Mouse (Mus musculus) brain, embryonic 14.5 days (tissue): ENCODE measurements around the gene P2ry6.

Experiments
- CTCF ChIP-seq: fragments of 200-500 bp; IDR thresholded peaks from 2 replicates; pipeline ENCODE4 v1.5.1; 2012; ENCODE audit warnings: inconsistent platforms, mild to moderate bottlenecking, moderate library complexity, borderline replicate concordance; ENCODE audit not compliant: insufficient read depth, insufficient read length; ENCODE audit errors: extremely low read depth
- POLR2A ChIP-seq: fragments of 200-500 bp; IDR thresholded peaks from 2 replicates; pipeline ENCODE4 v1.6.1; 2012; ENCODE audit warnings: mild to moderate bottlenecking, inconsistent platforms, borderline replicate concordance; ENCODE audit not compliant: poor library complexity, insufficient read depth, insufficient read length, severe bottlenecking; ENCODE audit errors: extremely low read depth

DNA sequence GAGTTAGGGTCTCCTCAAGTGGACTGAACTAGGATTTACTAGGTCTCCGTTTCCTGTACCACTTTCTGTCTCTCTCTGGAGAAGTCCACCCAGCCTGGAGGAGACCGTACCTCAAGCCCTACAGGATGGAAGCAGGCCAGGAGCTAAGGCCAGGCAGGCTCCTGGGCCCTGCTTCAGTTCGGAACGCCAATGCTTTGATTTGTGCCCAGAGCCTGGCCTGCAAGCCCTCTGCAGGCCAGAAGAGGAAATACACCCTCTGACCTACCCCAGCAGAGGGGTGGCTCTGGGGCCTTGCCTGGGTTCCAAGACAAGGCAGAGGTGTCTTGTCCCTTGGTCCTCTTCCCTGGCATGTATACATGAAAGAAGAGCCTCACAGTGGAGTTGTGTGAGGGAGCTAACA is 9.4 kb downstream of the P2ry6 start:
- TF ChIP-seq POLR2A (no peak), CTCF (peak; percentile 86)
